Mouse (Mus musculus): ENCODE data around the gene Mmp14.

DNA sequence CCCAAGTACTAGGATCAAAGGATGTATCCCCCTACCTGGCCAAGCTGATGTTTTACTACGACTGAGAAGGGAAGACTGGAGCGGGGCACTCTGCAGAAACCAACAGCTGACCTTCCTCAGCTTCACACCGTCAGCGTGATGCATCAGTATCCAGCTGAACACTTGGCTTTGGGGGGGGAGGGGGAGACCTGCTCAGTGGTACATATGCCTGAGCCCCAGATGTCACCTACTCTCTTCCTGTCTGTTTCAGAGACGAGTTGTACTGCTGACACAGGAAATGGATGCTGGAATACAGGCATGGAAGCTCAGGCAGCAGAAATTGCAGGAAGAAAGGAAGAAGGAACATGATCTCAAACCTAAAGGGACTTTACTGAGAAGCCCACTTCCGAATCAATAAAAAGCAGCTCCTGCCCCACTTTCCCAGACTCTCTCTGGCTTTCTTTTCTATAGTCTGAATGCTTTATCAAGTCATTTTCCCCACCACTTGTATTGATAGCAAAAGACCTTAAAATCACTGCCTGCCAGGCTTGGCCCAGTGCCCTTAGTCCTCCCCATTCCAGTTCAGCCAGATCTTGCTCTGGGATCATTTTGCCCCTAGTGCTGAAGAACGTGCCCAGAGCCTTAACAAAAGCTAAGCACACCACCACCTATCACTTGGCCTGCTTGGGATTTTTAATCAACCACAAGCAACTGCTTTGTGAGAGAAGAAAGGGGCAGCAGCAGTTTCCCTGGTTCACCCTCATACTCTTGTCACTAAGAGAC is 1.9 kb upstream of the Mmp14 start:
- TF ChIP-seq POLR2A (IDR thresholded peaks at IDR 0.05; ENCODE audit: borderline replicate concordance, control insufficient read depth, low read depth, low read length) (no peak), CTCF (IDR thresholded peaks at IDR 0.05; ENCODE audit: control insufficient read depth, insufficient read depth, low read length) (no peak)
